Mouse (Mus musculus) adrenal gland, postnatal 0 days (tissue): ENCODE results near the gene Gm10961. TPM values are rescaled to one million over a fixed set of nuclear protein-coding genes. Genes with fewer than 3 reads are reported as not detected.

Experiments used
- polyA plus RNA-seq: library from polyadenylated mRNA; unstranded; fragments of >200 nt; fragmentation: Nextera tagmentation; extraction: Ambion mirVana; gene quantifications from 2 replicates; pipeline ENCODE4 v1.2.1, GENCODE M21; 2015

Gm10961 gene
- not detected in 2 replicates for polyA plus RNA-seq

DNA sequence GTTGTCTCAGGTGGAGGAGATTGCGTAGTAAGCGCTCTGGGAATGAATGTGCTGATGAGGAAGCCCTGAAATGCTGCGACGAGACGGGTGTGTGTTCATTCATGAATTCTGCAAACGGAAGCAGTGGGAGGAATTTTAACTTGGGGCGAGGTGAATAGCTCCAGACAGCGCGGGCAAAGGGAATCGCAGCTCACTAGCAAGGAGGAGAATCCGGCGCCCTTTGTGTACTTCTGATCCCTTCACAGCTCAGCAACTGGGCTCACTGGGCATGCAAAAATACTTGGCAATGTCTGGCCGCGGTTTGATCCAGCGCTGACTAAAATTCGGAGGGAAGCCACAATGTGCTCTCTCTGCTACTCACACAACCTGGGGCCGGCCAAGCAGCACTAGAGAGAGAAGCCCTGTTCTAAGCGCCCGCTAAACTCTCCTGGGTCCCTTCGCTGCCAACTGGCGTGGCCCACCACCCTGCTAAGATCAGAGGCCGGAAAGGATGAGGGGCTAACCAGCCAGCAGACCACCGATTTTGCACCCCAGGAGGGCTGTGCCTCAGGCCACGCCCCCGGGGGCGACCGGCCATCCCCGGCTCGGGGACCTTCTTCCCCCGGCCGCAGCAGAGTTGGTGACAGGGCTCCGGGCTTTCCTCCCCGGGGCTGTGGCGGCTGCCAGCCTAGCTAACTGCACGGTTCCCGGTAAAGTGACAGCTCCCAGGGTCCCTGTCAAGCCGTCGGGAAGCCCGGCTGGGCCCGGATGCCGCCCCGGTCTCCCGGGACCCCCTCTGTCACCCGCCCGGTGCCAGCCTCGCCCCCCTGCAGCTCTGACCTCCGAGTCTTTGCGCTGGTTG is at the start of gene Gm10961:
Gene Gm10961 (plus strand): TSS at position 641 of the 841 bp plus-strand sequence.

DNA sequence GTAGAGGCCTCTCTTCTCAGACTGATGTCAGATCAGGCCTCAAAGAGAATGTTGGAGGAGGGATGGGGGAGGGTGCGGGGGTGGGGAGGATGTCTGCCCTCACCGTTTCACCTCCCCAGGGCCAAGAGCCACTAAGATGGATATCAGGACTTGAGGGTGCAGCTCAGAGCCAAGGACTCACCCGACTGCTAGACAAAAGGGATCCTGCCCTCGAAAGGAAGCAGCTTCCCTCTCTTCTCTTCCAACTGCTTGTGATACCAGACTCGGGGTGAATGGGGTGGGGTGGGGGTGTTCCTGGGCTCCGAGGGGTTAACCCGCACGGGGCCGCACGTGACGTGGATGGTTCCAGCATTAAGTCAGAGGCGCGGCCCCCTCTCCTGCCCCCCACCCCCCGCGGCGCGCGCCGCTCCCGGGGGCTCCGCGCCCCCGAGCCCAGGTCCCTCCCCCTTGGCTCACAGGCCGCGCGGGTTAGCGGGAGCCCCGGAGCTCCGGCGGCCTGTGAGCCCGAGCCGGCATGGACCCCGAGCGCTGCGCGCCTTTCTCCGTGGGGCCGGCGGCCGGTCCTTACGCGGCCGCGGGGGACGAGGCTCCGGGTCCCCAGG is 36.4 kb upstream of the Gm10961 start, which contains the start of gene Alx3:
Gene Alx3 (plus strand): TSS at position 370 of the 602 bp plus-strand sequence.

DNA sequence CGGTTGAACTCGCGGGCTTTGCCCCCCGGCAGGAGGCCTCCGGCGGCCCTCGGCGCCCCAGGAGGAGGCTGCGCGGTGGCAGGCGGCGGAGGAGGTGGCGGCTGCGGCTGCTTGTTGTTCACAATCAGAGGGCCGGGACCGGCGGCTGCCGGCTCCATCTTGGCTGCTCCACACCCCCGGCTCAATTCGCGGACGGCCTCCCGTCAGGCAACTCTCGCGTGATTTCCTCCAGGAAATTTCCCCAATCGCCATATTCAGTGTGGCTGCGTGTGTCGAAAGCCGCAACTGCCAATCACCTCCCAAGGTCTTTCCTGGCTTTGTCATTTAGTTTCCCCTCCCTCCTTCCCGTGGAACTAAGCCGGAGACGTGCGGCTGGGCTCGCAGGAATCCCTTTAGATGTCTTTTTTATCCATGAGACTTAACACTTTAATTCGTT is 419 bp downstream of the Gm10961 start, which contains the start of gene Strip1:
Gene Strip1 (minus strand): TSS at position 172 of the 436 bp plus-strand sequence.

Other genes starting within 250 kb of the Gm10961 start
- 4.8 and 6.4 TPM in 2 replicates for gene Kcnc4, start 171.8 kb upstream of the Gm10961 start, polyA plus RNA-seq
- 0.66 and 2.7 TPM in 2 replicates for gene Slc6a17, start 113.3 kb upstream of the Gm10961 start, polyA plus RNA-seq
- not detected in 2 replicates for gene Ubl4b, start 76.2 kb upstream of the Gm10961 start, polyA plus RNA-seq
- not detected in 2 replicates for gene Alx3, start 36.3 kb upstream of the Gm10961 start, polyA plus RNA-seq
- 22.0 and 23.1 TPM in 2 replicates for gene Strip1, start 372 bp downstream of the Gm10961 start, polyA plus RNA-seq
- gene Ahcyl1, start 65.2 kb downstream of the Gm10961 start, polyA plus RNA-seq: 46.7 and 67.6 TPM in 2 replicates
- 15.7 and 15.9 TPM in 2 replicates for gene Csf1, start 129.1 kb downstream of the Gm10961 start, polyA plus RNA-seq
- 0.33 and 0.99 TPM in 2 replicates for gene Eps8l3, start 245.9 kb downstream of the Gm10961 start, polyA plus RNA-seq